Mouse (Mus musculus) forebrain, embryonic 10.5 days (tissue): ENCODE measurements at regions not wholly inside any gene's neighbourhood (a gene's known extent, or its start where the extent isn't known, plus 50 kb on each side); places are given as distances from the start of the nearest gene placed in this dataset.

ENCODE experiments used
- DNase-seq: peaks from one replicate; pipeline ENCODE4 v3.0.0-alpha.2; 2017; ENCODE audit warnings: low spot score; ENCODE audit errors: extremely low spot score
- H3K27ac ChIP-seq: fragments of 300-500 bp; sonication (generic); 2 replicates; pipeline ENCODE4 v1.5.1; 2016; ENCODE audit warnings: mild to moderate bottlenecking
- H3K27me3 ChIP-seq: fragments of 300-500 bp; sonication (generic); 2 replicates; pipeline ENCODE4 v1.6.1; 2016; ENCODE audit warnings: mild to moderate bottlenecking; ENCODE audit not compliant: poor library complexity, severe bottlenecking
- H3K36me3 ChIP-seq: fragments of 300-500 bp; sonication (generic); replicated peaks from 2 replicates; pipeline ENCODE4 v1.6.1; 2016; ENCODE audit warnings: mild to moderate bottlenecking, moderate library complexity
- H3K4me1 ChIP-seq: fragments of 300-500 bp; sonication (generic); 2 replicates; pipeline ENCODE4 v1.6.1; 2016
- H3K4me3 ChIP-seq: fragments of 300-500 bp; sonication (generic); 2 replicates; pipeline ENCODE4 v1.5.1; 2016; ENCODE audit warnings: mild to moderate bottlenecking, moderate library complexity
- H3K9me3 ChIP-seq: fragments of 300-500 bp; sonication (generic); 2 replicates; pipeline ENCODE4 v1.6.1; 2016; ENCODE audit warnings: mild to moderate bottlenecking, moderate library complexity
- WGBS: fragments of 180-500 bp; shearing (Covaris S2); methylation state at CpG from one replicate; pipeline ENCODE4 v1.1.7; 2016; 5-methylcytosine and 5-hydroxymethylcytosine counted together

DNA sequence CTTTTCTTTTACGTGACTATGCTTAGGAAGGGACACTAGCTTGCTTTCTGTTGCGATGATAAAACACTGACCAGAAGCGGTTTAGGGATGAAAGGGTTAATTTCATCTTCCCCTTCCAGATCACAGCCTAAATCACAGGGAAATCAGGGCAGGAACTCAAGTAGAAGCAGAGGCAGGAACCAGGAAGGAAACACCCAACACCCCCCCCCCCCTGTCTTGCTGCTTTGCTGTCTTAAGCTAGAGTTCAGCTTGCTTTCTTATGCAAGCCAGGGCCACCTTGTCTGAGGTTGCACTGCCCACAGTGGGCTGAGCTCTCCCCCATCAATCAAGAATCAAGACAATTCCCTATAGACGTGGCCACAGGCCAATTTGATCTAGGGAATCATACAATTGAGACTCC lies 71.9 kb upstream of the Gm47985 start:
- H3K36me3 ChIP-seq = no peaks in the 10 kb centered on the region
- no peak overlapping the region for H3K4me3 ChIP-seq
- 74% methylated on average over 4 of the region's 4 CpGs for WGBS
- H3K27ac ChIP-seq = no peak overlapping the region
- H3K4me1 ChIP-seq = peaks cover 5% of the 10 kb centered on the region; the same call in 1 of the 2 replicates
- no peaks in the 10 kb centered on the region for H3K9me3 ChIP-seq
- no peak for DNase-seq
- H3K27me3 ChIP-seq = no peaks in the 10 kb centered on the region

DNA sequence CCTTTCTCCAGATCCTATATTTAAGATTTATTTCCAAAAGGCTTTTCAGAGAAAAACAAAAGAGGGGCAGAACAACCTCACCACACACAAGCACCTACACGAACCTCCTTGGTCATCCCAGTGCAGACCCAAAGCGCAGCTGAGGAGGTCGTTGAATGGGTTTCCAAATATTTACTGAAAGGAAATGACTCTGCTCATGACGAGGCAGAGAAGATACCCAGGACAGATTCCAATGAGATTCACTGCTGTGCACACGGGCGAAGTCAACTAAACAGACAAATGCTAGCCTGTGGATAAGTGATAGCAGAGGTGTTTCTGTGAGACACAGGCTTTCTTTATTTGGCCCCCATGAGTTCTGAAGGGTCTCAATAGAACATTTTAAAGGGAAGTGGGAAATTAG lies 70.7 kb upstream of the Gm47985 start:
- DNase-seq = no peak
- Histone ChIP-seq H3K36me3 (no peaks in the 10 kb centered on the region), H3K4me3 (no peak overlapping the region), H3K4me1 (peaks cover 5% of the 10 kb centered on the region; the same call in 1 of the 2 replicates), H3K27ac (no peak overlapping the region), H3K9me3 (no peaks in the 10 kb centered on the region), H3K27me3 (no peaks in the 10 kb centered on the region)
- WGBS = 74% methylated on average over 6 of the region's 6 CpGs

DNA sequence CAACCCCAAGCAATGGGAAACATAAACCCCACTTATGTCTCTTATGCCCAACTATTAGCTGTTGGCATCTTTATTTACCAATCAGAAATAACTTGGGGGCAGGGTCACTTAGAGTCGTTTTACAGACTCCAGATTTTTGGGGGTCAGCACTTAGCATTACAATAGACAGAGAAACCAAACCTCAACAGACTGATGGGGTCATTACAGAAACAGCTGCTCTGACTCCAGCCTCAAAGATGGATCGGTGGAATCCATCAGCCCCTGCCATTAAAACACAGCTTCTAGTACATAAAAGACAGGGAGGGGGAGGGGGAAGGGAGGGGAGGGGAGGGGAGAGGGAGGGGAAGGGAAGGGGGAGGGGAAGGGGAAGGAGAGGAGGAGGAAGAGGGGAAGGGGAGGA lies 69.9 kb upstream of the Gm47985 start:
- H3K36me3 ChIP-seq = no peaks in the 10 kb centered on the region
- no peaks in the 10 kb centered on the region for H3K9me3 ChIP-seq
- WGBS = 58% methylated on average over 2 of the region's 2 CpGs
- H3K27ac ChIP-seq = no peak overlapping the region
- peaks cover 7% of the 10 kb centered on the region; the same call in 1 of the 2 replicates for H3K4me1 ChIP-seq
- no peak overlapping the region for H3K4me3 ChIP-seq
- DNase-seq = no peak
- no peaks in the 10 kb centered on the region for H3K27me3 ChIP-seq

DNA sequence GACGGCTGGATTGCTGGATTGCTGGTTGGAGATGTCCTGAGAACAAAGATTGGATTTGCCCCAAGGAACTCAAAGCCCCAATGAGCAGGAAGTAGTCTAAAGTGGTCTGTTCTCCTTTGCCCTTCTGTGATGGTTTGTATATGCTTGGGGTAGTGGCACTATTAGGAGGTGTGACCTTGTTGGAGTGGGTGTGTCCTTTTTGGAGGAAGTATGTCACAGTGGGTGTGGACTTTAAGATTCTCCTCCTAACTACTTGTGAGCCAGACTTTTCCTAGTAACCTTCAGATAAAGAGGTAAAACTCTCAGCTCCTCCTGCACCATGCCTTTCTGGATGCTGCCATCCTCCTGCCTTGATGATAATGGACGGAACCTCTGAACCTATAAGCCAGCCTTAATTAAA lies 69.1 kb upstream of the Gm47985 start:
- Histone ChIP-seq H3K27ac (no peak overlapping the region), H3K36me3 (no peaks in the 10 kb centered on the region), H3K9me3 (no peaks in the 10 kb centered on the region), H3K4me1 (peaks cover 9% of the 10 kb centered on the region; the same call in 1 of the 2 replicates), H3K4me3 (no peak overlapping the region), H3K27me3 (no peaks in the 10 kb centered on the region)
- no peak for DNase-seq
- WGBS = 85% methylated on average over 2 of the region's 2 CpGs

DNA sequence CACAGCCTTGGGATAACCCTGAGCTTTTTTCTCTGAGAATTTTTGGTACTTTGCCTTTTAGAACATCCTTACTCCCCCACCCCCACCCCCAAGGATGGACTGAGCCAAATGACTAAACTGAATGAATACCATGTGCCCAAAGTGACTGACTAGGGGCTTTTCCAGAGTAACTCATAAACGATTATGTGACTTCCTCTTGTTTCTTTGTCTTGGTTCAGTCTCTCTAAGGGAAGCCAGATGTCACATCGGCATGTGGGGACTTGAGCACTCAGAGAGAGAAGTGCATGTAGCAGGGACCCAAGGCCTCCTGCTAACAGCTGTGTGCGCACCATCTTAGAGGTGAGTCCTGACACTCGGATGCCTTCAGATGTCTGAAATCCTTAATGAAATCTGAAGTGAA lies 63.8 kb upstream of the Gm47985 start:
- H3K27ac ChIP-seq = no peak overlapping the region
- 61% methylated on average over 4 of the region's 4 CpGs for whole genome bisulfite sequencing
- no peaks in the 10 kb centered on the region for H3K9me3 ChIP-seq
- H3K36me3 ChIP-seq = no peaks in the 10 kb centered on the region
- no peaks in the 10 kb centered on the region for H3K27me3 ChIP-seq
- no peak overlapping the region for H3K4me3 ChIP-seq
- H3K4me1 ChIP-seq = 0 out of 2 replicates have a peak, but pooled peaks cover 10% of the 10 kb centered on the region
- no peak for DNase-seq

DNA sequence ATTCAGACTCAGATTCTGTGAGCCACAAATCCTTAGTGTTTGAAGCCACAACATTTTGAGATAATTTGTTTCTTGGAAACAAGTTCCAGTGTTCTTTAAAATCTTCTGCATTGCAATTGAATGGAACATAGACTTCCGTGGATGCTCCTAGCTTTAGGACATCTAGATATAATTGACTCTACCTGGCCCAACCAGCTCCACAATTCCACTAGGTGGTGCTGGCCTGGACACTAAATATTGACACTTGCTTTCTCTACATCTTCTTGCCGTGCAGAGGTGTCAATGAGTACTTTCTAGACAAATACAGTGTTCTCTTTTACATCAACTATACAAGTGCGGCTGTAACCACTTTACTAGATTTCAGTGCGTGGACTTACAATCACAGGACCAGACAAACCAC lies 63.4 kb upstream of the Gm47985 start:
- Histone ChIP-seq H3K9me3 (no peaks in the 10 kb centered on the region), H3K36me3 (no peaks in the 10 kb centered on the region), H3K4me1 (0 out of 2 replicates have a peak, but pooled peaks cover 10% of the 10 kb centered on the region), H3K27me3 (no peaks in the 10 kb centered on the region), H3K27ac (no peak overlapping the region), H3K4me3 (no peak overlapping the region)
- no peak for DNase-seq
- WGBS = 88% methylated on average over 4 of the region's 4 CpGs

DNA sequence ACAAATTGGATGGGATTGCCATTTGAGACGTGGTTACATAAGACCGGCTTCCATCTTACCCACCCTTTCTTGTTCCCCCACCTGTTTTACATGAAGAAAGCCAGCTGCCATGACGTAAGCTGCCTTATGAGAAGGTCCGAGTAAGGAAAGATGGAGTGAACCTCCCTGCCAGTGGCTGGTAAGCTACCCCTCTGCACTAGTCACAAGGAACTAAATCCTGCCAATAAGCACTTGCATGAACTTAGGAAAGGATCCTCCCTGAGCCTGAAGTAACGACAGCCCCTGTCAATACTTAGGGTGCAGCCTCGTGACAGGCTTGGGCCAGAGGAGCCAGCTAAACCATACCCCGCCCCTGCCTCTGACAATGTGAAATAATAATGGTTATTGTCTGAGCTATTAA lies 62.8 kb upstream of the Gm47985 start:
- WGBS = 90% methylated on average over 7 of the region's 7 CpGs
- H3K4me3 ChIP-seq = no peak overlapping the region
- H3K27me3 ChIP-seq = no peaks in the 10 kb centered on the region
- H3K36me3 ChIP-seq = no peaks in the 10 kb centered on the region
- H3K4me1 ChIP-seq = 0 out of 2 replicates have a peak, but pooled peaks cover 10% of the 10 kb centered on the region
- H3K27ac ChIP-seq = no peak overlapping the region
- no peak for DNase-seq
- H3K9me3 ChIP-seq = no peaks in the 10 kb centered on the region

DNA sequence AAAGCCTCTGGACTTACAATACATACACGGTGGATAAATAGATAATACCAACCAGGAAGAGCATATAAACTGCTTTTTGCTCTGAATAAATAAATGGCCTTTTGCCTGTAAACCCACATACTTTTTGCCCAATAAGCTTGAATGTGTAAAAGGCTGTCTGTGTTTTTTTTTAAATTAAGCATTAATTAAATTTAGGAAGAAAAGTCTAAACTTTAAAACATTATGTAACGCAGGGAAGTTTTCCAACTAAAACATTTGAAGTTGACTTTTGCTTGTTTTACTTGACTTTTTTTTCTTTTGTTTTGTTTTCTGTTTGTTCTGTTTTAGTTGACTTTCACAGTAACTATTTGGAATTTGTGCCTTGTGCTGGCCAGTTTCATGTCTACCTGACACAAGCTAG lies 60.7 kb upstream of the Gm47985 start:
- Histone ChIP-seq H3K27me3 (no peaks in the 10 kb centered on the region), H3K9me3 (no peaks in the 10 kb centered on the region), H3K36me3 (no peaks in the 10 kb centered on the region), H3K27ac (no peak overlapping the region), H3K4me3 (no peak overlapping the region), H3K4me1 (0 out of 2 replicates have a peak, but pooled peaks cover 10% of the 10 kb centered on the region)
- DNase-seq = no peak
- WGBS = 96% methylated on average over 2 of the region's 2 CpGs

DNA sequence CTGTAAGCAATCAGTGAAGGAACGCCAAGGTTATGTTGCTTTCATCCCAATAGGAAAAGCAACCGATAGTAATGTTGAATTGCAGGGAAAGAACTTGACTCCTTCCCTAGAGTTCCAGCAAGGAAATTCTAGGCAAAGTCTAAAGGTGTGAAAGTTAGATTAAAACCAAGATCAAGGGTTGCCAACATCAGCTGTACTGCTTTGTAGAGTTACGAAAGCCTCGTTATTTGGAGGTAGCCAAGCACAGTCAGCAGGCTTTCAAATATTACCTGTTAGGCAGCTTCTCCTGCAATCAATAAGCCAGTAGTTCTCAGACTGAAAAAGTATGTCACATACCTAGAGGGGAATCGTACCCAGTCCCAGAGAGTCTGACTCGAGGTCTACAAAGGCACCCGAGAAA lies 58.4 kb upstream of the Gm47985 start:
- WGBS = 91% methylated on average over 7 of the region's 7 CpGs
- no peak overlapping the region for H3K4me3 ChIP-seq
- H3K27ac ChIP-seq = no peak overlapping the region
- no peaks in the 10 kb centered on the region for H3K27me3 ChIP-seq
- H3K4me1 ChIP-seq = no peaks in the 10 kb centered on the region
- H3K36me3 ChIP-seq = no peaks in the 10 kb centered on the region
- no peak for DNase-seq
- no peaks in the 10 kb centered on the region for H3K9me3 ChIP-seq

DNA sequence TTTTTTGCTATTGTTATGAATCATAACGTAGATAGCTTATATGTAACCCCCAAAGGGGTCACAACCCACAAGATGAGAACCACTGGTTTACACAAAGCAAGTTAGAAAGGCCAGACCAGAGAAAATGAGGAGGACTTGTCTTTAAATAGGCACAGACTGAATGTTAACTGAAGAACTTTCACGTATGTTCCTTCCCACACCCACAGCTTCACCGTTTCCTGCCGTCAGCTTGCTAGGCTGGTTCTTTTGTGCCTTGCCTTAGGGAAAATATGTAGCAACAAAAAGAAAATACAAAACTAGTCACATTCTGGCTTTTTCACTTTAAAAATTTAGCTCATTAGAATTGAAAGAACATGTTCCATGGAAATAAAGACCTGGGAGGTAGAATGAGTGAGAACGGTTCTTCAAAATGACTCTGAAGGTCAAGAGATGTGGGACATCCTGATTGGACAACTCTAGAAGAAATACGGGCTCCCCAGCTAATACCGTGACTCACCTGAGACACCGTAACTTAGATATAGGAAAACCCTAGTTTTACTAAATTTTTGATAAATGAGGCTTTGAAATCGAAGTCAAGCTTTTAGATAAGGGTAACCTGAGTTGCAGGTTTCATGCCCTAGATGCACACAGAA lies 57.2 kb upstream of the Gm47985 start:
- no peak for DNase-seq
- no peaks in the 10 kb centered on the region for H3K27me3 ChIP-seq
- WGBS = 91% methylated on average over 9 of the region's 9 CpGs

DNA sequence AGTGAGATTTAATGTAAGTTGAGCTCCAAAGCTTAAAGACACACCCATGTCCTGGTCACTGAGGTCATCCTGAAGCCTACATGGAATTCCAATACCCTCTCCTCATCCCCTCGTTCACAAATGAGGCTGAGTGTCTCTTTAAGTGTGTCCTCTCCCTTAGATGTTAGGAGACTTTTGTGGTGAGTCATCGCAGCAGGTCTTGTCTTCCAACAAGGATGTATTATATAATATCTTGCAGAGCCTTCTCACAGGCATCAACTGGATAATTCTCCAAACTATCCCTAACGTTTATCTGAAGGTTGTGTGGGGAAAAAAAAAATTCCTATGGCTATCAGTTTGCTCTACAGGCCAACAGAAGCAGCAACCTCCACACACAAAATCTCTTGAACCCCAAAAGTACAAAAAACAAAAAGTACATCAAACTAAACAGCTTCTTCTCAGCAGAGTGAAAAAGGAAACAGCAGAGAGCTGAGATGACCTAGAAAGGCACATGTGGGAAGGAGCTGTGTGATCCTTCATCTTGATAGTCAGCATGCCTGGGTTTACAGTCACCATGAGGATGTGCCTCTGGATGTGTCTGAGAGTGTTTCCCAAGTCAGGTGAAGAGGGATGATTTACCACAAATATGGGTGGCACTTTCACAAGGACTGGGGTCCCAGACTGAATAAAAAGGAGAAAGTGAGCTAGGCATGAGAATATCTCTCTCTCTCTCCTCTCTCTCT lies 56.4 kb upstream of the Gm47985 start:
- DNase-seq = no peak
- Histone ChIP-seq H3K9me3 (no peaks in the 10 kb centered on the region), H3K27me3 (no peaks in the 10 kb centered on the region), H3K4me1 (no peaks in the 10 kb centered on the region), H3K27ac (no peak overlapping the region), H3K36me3 (no peaks in the 10 kb centered on the region), H3K4me3 (no peak overlapping the region)
- WGBS = 76% methylated on average over 3 of the region's 3 CpGs

More for the DNA sequence above, 57.2 kb upstream of the Gm47985 start:
- H3K9me3 ChIP-seq = no peaks in the 10 kb centered on the region
- H3K4me1 ChIP-seq = no peaks in the 10 kb centered on the region
- no peak overlapping the region for H3K4me3 ChIP-seq
- H3K36me3 ChIP-seq = no peaks in the 10 kb centered on the region
- H3K27ac ChIP-seq = no peak overlapping the region

DNA sequence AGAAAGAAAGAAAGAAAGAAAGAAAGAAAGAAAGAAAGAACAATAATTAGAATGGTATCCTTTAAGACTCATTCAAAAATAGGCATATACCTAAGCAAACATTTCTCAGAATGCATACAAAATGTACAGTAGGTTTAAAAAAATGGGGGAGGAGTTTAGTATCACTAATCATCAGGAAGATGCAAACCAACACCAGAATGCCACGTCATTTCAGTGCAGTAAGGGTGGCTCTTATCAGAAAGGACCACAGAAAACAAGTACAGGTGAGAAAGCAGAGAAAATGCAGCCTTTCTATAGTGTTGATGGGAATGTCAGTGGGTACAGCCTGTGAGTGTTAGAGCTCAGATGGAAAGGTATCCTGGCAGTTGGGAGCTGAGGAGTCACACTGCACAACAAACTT lies 55.6 kb upstream of the Gm47985 start:
- Histone ChIP-seq H3K36me3 (no peaks in the 10 kb centered on the region), H3K27ac (no peak overlapping the region), H3K4me3 (no peak overlapping the region), H3K4me1 (no peaks in the 10 kb centered on the region), H3K9me3 (no peaks in the 10 kb centered on the region), H3K27me3 (no peaks in the 10 kb centered on the region)
- WGBS = 73% methylated on average over 1 of the region's 1 CpGs
- DNase-seq = no peak

DNA sequence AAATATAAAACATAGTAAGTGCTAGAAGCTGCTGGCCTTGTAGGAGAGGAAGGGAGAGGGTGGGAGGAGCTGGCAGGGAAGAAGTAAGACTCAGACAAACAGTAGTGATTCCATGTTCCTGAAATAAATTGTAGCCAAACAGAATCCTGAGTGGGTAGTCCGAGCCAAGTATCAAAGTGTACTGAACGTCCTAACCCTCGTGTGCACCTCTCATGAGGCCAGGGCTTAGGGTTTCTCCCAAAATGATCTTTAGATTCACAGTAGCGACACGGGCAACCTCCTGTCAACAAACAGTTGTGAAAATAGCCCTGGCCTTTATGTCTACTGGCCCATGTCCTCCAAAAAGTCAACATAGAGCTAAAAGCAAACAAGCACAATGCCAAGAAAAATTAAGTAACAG lies 54.3 kb upstream of the Gm47985 start:
- no peaks in the 10 kb centered on the region for H3K9me3 ChIP-seq
- no peaks in the 10 kb centered on the region for H3K27me3 ChIP-seq
- H3K27ac ChIP-seq = no peak overlapping the region
- H3K4me1 ChIP-seq = no peaks in the 10 kb centered on the region
- no peaks in the 10 kb centered on the region for H3K36me3 ChIP-seq
- no peak for DNase-seq
- no peak overlapping the region for H3K4me3 ChIP-seq
- 90% methylated on average over 5 of the region's 5 CpGs for WGBS
